Mouse (Mus musculus) intestine, postnatal 0 days (tissue): ENCODE data around the gene Bbs4. TPM values are rescaled to one million over a fixed set of nuclear protein-coding genes. Genes with fewer than 3 reads are reported as not detected.
"Not testable (repeated sequence)": the region's sequence is repeated elsewhere in the genome, so short reads cannot be mapped to it uniquely, and the experiment has no call there.

Experiments used
- ATAC-seq: fragments of 200-750 bp; cut with Nextera tagmentation; 2 replicates; pipeline ENCODE4 v1.8.0; 2017; ENCODE audit warnings: mild to moderate bottlenecking, moderate TSS enrichment, moderate library complexity
- H3K27ac ChIP-seq: fragments of 300-500 bp; sonication (generic); 2 replicates; pipeline ENCODE4 v1.5.1; 2014; ENCODE audit warnings: mild to moderate bottlenecking, low read depth, low read length, moderate library complexity
- H3K27me3 ChIP-seq: fragments of 300-500 bp; sonication (generic); replicated peaks from 2 replicates; pipeline ENCODE4 v1.6.1; 2014; ENCODE audit warnings: low read length, mixed read lengths; ENCODE audit not compliant: control insufficient read depth, insufficient read depth
- H3K36me3 ChIP-seq: fragments of 300-500 bp; sonication (generic); 2 replicates; pipeline ENCODE4 v1.6.1; 2014; ENCODE audit warnings: mild to moderate bottlenecking, moderate library complexity; ENCODE audit not compliant: control insufficient read depth, insufficient read depth
- H3K4me1 ChIP-seq: fragments of 300-500 bp; sonication (generic); replicated peaks from 2 replicates; pipeline ENCODE4 v1.6.1; 2014; ENCODE audit warnings: antibody characterized with exemption, low read length, mixed read lengths; ENCODE audit not compliant: control insufficient read depth, insufficient read depth
- H3K4me2 ChIP-seq: fragments of 300-500 bp; sonication (generic); replicated peaks from 2 replicates; pipeline ENCODE4 v1.6.1; 2014; ENCODE audit warnings: low read depth, mild to moderate bottlenecking, moderate library complexity
- H3K4me3 ChIP-seq: fragments of 300-500 bp; sonication (generic); 2 replicates; pipeline ENCODE4 v1.5.1; 2014; ENCODE audit warnings: low read depth, low read length
- H3K9ac ChIP-seq: fragments of 300-500 bp; sonication (generic); 2 replicates; pipeline ENCODE4 v1.6.1; 2014; ENCODE audit warnings: mild to moderate bottlenecking, low read depth, low read length
- H3K9me3 ChIP-seq: fragments of 300-500 bp; sonication (generic); 2 replicates; pipeline ENCODE4 v1.6.1; 2016; ENCODE audit warnings: mixed run types; ENCODE audit not compliant: control insufficient read depth
- CTCF ChIP-seq: sonication (generic); IDR thresholded peaks from 2 replicates; pipeline ENCODE4 v1.5.1; 2016; ENCODE audit warnings: low read depth, mild to moderate bottlenecking, control low read depth, antibody characterized with exemption, moderate library complexity
- WGBS: fragments of 180-500 bp; shearing (Covaris S2); extraction: QIAGEN DNeasy Blood & Tissue Kit; methylation state at CpG from one replicate; pipeline ENCODE4 v1.1.7; 2014; 5-methylcytosine and 5-hydroxymethylcytosine counted together
- polyA plus RNA-seq: library from polyadenylated mRNA; unstranded; fragments of >200 nt; fragmentation: Nextera tagmentation; extraction: Ambion mirVana; gene quantifications from 2 replicates; pipeline ENCODE4 v1.2.1, GENCODE M21; 2015

Gene Bbs4
- polyA plus RNA-seq, 1 experiment from 2014 or later: 4.5 TPM

DNA sequence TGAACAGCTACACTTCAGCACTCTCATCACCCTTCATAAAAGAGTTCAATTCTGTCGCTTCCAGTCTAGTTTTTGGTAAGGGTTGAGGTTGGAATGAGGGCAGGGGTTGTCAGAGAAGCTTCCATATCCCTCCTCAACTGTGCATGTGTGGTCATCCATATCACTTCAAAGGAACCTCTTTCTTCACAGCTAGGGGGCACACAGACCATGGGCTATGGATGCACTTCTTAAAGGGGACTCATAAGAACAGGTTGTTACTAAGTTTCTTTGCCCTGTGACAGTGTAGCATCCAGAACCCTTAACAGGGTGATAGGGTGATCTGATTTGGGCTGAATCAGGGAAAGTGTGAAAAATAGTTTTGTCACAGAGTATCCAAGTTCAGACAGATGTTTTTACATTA is 4.7 kb upstream of the Bbs4 start:
- 50% methylated on average over 1 of the region's 1 CpGs for WGBS
- H3K9ac ChIP-seq, H3K4me3 ChIP-seq, H3K4me1 ChIP-seq, ATAC-seq, H3K27me3 ChIP-seq, H3K4me2 ChIP-seq, H3K27ac ChIP-seq, H3K9me3 ChIP-seq, H3K36me3 ChIP-seq: not testable (repeated sequence)
- peak; percentile 48 for TF ChIP-seq CTCF

DNA sequence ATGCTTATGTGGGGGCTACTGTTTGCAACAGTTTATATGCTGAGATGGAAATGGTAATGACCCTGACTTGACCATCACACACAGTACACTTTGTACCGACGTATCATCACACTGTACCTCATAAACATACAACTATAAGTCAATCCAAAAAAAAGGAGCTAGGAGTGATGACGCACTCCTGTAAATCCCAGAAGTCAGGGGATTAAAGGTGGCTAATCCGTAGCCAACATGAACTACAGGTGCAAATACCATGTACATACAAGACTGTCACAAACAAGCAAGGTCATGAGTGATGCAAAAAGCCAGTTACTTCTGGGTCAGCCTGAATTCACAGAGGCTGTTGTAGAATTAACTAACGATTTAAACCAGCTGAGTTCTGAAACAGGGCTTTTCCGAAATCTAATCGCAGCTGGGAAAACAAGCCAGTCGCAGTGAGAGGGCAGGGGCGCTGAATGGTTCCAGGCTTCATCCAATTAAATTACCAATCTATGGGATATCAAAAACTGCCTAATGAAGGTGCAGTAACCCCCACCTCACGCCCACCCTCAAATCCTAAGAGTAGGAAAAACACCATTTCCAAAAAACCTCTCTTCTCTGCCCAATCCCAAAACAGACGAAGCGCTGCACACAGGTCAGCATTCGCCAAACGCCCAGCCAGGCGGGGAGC is 589 bp downstream of the Bbs4 start:
- 0 out of 2 replicates have a peak, but pooled peaks have one; percentile 2 for TF ChIP-seq CTCF
- no peaks in the 10 kb centered on the region for H3K27me3 ChIP-seq
- H3K36me3 ChIP-seq: no peaks in the 10 kb centered on the region
- H3K4me1 ChIP-seq: no peaks in the 10 kb centered on the region
- peak overlapping the region; percentile 63 for H3K27ac ChIP-seq
- H3K9me3 ChIP-seq: no peaks in the 10 kb centered on the region
- peak overlapping the region; percentile 74 for H3K4me2 ChIP-seq
- 9% methylated on average over 15 of the region's 15 CpGs for whole genome bisulfite sequencing
- H3K4me3 ChIP-seq: peak overlapping the region; percentile 76
- peak overlapping the region; percentile 58 for H3K9ac ChIP-seq
- no peak for ATAC-seq

DNA sequence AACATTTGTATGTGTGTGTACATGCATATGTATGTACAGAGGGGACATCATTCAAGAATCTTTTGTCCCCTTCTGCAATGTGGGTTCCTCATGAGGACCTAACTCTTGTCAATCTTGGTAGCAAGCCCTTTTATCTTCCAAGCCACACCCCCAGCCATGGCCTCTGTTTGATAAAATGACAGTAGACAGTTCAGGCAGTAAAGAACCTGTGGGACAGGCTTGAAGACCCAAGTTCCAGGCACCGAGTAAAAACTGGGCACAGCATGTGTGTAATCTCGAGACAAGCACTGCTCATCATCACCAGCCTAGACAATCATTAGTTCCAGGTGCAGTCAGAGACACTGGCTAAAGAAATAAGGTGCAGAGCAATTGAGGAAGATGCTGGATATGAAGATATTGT is 7.1 kb downstream of the Bbs4 start:
- H3K4me2 ChIP-seq: no peak overlapping the region
- H3K9ac ChIP-seq: no peak overlapping the region
- no peak for ATAC-seq
- H3K27ac ChIP-seq: no peak overlapping the region
- 53% methylated on average over 2 of the region's 2 CpGs for WGBS
- no peaks in the 10 kb centered on the region for H3K9me3 ChIP-seq
- H3K4me1 ChIP-seq: no peaks in the 10 kb centered on the region
- H3K4me3 ChIP-seq: no peak overlapping the region
- no peak for TF ChIP-seq CTCF
- no peaks in the 10 kb centered on the region for H3K36me3 ChIP-seq
- H3K27me3 ChIP-seq: no peaks in the 10 kb centered on the region

DNA sequence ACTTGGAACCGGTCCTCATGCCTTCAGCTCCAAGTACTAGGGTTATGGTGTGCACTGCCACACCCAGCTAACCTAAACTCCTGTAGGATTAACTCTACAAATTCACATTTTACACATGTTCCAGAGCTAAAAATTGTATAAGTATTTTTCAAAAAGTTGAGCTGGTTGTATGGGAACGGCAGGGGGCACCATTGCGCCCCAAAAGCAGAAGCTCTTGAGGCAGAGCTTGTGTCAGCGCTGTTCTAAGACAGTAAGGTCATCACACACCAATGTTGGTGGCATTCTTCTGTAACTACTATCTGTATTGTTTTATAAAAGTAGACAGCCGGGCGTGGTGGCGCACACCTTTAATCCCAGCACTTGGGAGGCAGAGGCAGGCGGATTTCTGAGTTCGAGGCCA is 13.3 kb downstream of the Bbs4 start:
- 85% methylated on average over 9 of the region's 9 CpGs for WGBS
- no peaks in the 10 kb centered on the region for H3K36me3 ChIP-seq

DNA sequence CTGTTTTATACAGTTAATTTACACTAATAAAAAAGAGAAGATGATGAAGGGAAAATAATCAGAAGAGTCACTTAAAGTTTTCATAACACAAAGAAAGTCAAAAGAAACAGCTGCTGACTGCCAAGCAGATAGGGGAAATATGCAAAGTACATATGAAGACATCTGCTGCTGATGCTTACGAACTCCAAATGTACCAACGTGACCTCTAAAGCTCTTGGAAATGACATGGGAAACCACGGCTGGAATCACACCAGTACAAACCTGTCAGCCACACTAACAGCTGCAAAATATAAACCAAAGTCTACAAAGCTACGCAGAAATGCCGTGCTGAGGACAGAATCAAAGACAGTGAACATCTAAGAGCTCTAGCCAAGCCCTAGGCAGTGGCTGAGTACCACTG is 14.2 kb downstream of the Bbs4 start:
- H3K4me3 ChIP-seq: no peak overlapping the region
- no peaks in the 10 kb centered on the region for H3K27me3 ChIP-seq
- no peak for TF ChIP-seq CTCF
- no peaks in the 10 kb centered on the region for H3K36me3 ChIP-seq
- no peaks in the 10 kb centered on the region for H3K9me3 ChIP-seq
- WGBS: 80% methylated on average over 5 of the region's 5 CpGs
- H3K9ac ChIP-seq: no peak overlapping the region
- no peaks in the 10 kb centered on the region for H3K4me1 ChIP-seq
- no peak overlapping the region for H3K4me2 ChIP-seq
- ATAC-seq: no peak
- no peak overlapping the region for H3K27ac ChIP-seq

More for the DNA sequence above, 13.3 kb downstream of the Bbs4 start:
- Histone ChIP-seq H3K27me3 (no peaks in the 10 kb centered on the region), H3K9me3 (no peaks in the 10 kb centered on the region), H3K4me1 (no peaks in the 10 kb centered on the region), H3K27ac (no peak overlapping the region), H3K9ac (no peak overlapping the region), H3K4me3 (no peak overlapping the region), H3K4me2 (no peak overlapping the region)
- TF ChIP-seq CTCF: peak; percentile 64
- ATAC-seq: no peak

DNA sequence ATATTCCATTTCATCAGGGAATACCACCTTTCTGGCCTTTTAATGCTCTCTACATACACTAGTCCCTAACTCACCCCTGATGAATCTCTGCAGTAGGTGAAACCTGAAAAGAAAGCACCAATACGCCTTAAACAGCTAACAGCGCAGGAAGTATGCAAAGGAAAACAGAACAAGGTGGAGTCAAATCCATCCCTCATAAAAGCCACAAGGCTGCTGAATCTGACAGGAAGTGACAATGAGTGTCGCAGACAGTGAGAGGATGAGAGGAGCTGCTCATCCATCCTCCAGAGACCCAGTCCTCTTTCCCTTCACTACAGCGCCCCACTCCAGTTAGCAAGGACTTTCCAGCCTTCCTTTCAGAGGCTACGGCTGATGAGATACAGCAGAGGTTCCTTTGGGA is 14.9 kb downstream of the Bbs4 start:
- TF ChIP-seq CTCF: no peak
- no peak overlapping the region for H3K4me2 ChIP-seq
- no peak overlapping the region for H3K4me3 ChIP-seq
- H3K4me1 ChIP-seq: no peaks in the 10 kb centered on the region
- no peak overlapping the region for H3K9ac ChIP-seq
- ATAC-seq: no peak
- H3K9me3 ChIP-seq: no peaks in the 10 kb centered on the region
- no peak overlapping the region for H3K27ac ChIP-seq
- no peaks in the 10 kb centered on the region for H3K27me3 ChIP-seq
- H3K36me3 ChIP-seq: no peaks in the 10 kb centered on the region
- 75% methylated on average over 5 of the region's 5 CpGs for WGBS
